Mouse (Mus musculus) neural tube, embryonic 11.5 days (tissue): Measurements from ENCODE around the gene Rbfox1. TPM values are rescaled to one million over a fixed set of nuclear protein-coding genes. Genes with fewer than 3 reads are reported as not detected.

Experiments
- ATAC-seq: fragments of 200-750 bp; cut with Nextera tagmentation; 2 replicates; pipeline ENCODE4 v1.8.0; 2017; ENCODE audit warnings: moderate number of reproducible peaks, mild to moderate bottlenecking, moderate TSS enrichment, moderate library complexity; ENCODE audit not compliant: insufficient read depth, low FRiP score, low TSS enrichment
- DNase-seq: peaks from one replicate; pipeline ENCODE4 v3.0.0-alpha.2; 2015; ENCODE audit warnings: low spot score
- H3K27ac ChIP-seq: fragments of 300-500 bp; sonication (generic); 2 replicates; pipeline ENCODE4 v1.5.1; 2014; ENCODE audit warnings: low read depth, mild to moderate bottlenecking, low read length
- H3K27me3 ChIP-seq: fragments of 300-500 bp; sonication (generic); 2 replicates; pipeline ENCODE4 v1.6.1; 2014; ENCODE audit warnings: mild to moderate bottlenecking, low read length, mixed read lengths; ENCODE audit not compliant: control insufficient read depth, insufficient read depth
- H3K36me3 ChIP-seq: fragments of 300-500 bp; sonication (generic); 2 replicates; pipeline ENCODE4 v1.6.1; 2014; ENCODE audit warnings: mild to moderate bottlenecking, low read length, moderate library complexity, mixed read lengths; ENCODE audit not compliant: control insufficient read depth, insufficient read depth
- H3K4me1 ChIP-seq: fragments of 300-500 bp; sonication (generic); 2 replicates; pipeline ENCODE4 v1.6.1; 2014; ENCODE audit warnings: low read length, mixed read lengths; ENCODE audit not compliant: control insufficient read depth, insufficient read depth
- H3K4me2 ChIP-seq: fragments of 300-500 bp; sonication (generic); 2 replicates; pipeline ENCODE4 v1.6.1; 2014; ENCODE audit warnings: low read depth, mild to moderate bottlenecking, moderate library complexity
- H3K4me3 ChIP-seq: fragments of 300-500 bp; sonication (generic); 2 replicates; pipeline ENCODE4 v1.5.1; 2014; ENCODE audit warnings: low read depth, low read length
- H3K9ac ChIP-seq: fragments of 300-500 bp; sonication (generic); 2 replicates; pipeline ENCODE4 v1.6.1; 2014; ENCODE audit warnings: mild to moderate bottlenecking, low read length
- H3K9me3 ChIP-seq: fragments of 300-500 bp; sonication (generic); 2 replicates; pipeline ENCODE4 v1.6.1; 2016; ENCODE audit warnings: low read length; ENCODE audit not compliant: control insufficient read depth
- WGBS: fragments of 180-500 bp; shearing (Covaris S2); extraction: QIAGEN DNeasy Blood & Tissue Kit; methylation state at CpG from one replicate; pipeline ENCODE4 v1.1.7; 2014; 5-methylcytosine and 5-hydroxymethylcytosine counted together
- polyA plus RNA-seq: library from polyadenylated mRNA; unstranded; fragments of >200 nt; fragmentation: Nextera tagmentation; extraction: Ambion mirVana; gene quantifications from 2 replicates; pipeline ENCODE4 v1.2.1, GENCODE M21; 2014

Rbfox1 gene
- polyA plus RNA-seq, 1 experiment from 2014 or later: 32.9 TPM

- Histone ChIP-seq H3K27ac (no peak overlapping the region), H3K9me3 (no peaks in the 10 kb centered on the region)
- WGBS: 82% methylated on average over 2 of the region's 2 CpGs
These were observed 851.4 kb downstream of the Rbfox1 start for GRCm38 (mm10) chr16:6736566-6736965.

DNA sequence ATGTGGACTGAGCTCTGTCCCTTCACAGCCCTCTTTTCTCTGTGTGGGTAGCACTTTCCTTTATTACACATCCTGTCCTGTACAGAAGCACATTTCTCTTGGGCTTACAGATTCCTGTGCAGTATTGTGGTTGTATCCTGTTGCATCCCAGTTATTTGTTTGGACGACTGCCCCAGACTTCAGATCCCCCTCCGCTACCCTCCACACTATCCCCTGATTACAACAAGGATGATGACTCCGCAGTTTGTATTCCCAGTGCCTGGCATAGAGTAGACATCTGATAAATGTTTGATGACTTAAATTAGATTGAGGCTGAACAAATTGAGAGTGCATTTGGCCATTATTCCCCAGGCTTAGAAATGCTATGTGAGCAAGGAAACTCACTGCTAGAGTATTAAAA is 851.8 kb downstream of the Rbfox1 start:
- DNase-seq: no peak
- Histone ChIP-seq H3K4me1 (no peaks in the 10 kb centered on the region), H3K27ac (no peak overlapping the region), H3K36me3 (no peaks in the 10 kb centered on the region), H3K9ac (no peak overlapping the region), H3K4me2 (no peak overlapping the region), H3K9me3 (no peaks in the 10 kb centered on the region), H3K27me3 (no peaks in the 10 kb centered on the region), H3K4me3 (no peak overlapping the region)
- ATAC-seq: no peak
- 86% methylated on average over 3 of the region's 3 CpGs for WGBS

More at GRCm38 (mm10) chr16:6736566-6736965, 851.4 kb downstream of the Rbfox1 start:
- no peak for DNase-seq
- Histone ChIP-seq H3K4me3 (no peak overlapping the region), H3K4me1 (no peaks in the 10 kb centered on the region), H3K36me3 (no peaks in the 10 kb centered on the region), H3K4me2 (no peak overlapping the region), H3K9ac (no peak overlapping the region), H3K27me3 (no peaks in the 10 kb centered on the region)
- ATAC-seq: no peak

DNA sequence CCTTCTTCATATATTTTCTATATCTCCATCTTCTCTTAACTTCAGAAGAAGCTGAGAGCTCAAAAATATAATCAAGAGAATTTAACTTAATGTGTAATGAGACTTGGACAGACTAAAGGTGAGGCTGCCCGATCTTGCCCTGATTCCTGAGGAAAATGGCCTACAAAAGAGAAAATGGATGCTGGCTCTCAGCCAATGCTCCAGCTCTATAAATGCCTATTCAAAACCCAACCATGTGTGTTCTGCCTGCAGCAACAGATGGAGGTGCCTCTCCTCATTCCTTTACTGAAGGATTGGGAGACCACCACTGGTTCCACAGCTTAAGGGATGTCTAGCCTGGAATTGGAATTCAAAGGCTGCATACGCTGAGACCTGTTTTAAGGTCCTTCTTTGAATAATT is 861.0 kb downstream of the Rbfox1 start:
- WGBS: 92% methylated on average over 2 of the region's 2 CpGs
- no peaks in the 10 kb centered on the region for H3K4me1 ChIP-seq
- no peak overlapping the region for H3K27ac ChIP-seq
- H3K4me2 ChIP-seq: no peak overlapping the region
- H3K36me3 ChIP-seq: no peaks in the 10 kb centered on the region
- no peaks in the 10 kb centered on the region for H3K27me3 ChIP-seq
- H3K9ac ChIP-seq: no peak overlapping the region
- DNase-seq: no peak
- ATAC-seq: no peak
- no peak overlapping the region for H3K4me3 ChIP-seq
- H3K9me3 ChIP-seq: no peaks in the 10 kb centered on the region

- 69% methylated on average over 2 of the region's 2 CpGs for WGBS
- no peaks in the 10 kb centered on the region for H3K27me3 ChIP-seq
- H3K4me1 ChIP-seq: no peaks in the 10 kb centered on the region
- no peak overlapping the region for H3K9ac ChIP-seq
- H3K36me3 ChIP-seq: no peaks in the 10 kb centered on the region
- no peak for ATAC-seq
- no peak for DNase-seq
- no peaks in the 10 kb centered on the region for H3K9me3 ChIP-seq
- H3K4me2 ChIP-seq: no peak overlapping the region
- H3K27ac ChIP-seq: no peak overlapping the region
- H3K4me3 ChIP-seq: no peak overlapping the region
These were observed 865.3 kb downstream of the Rbfox1 start for GRCm38 (mm10) chr16:6750491-6750890.

DNA sequence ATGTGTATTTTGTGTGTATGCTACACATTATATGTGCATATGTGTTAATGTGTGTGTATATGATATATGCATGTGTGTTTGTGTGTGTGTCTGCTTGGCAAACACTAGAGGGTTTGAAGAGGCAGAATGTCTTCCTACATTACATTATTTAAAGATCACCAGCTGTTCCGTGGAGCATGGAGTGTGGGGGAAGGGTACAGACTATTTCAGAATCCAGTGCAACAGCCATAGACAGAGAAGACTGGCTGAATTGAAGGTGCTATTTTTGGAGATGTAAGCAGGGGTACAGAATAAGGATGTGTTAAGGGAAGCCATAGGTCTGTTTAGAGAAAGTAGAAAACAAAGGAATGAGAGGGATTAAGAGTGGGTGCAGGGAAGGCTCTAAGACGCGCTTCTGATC is 869.7 kb downstream of the Rbfox1 start:
- DNase-seq (no peak), ATAC-seq (no peak)
- Histone ChIP-seq H3K9ac (no peak overlapping the region), H3K4me3 (no peak overlapping the region), H3K27me3 (no peaks in the 10 kb centered on the region), H3K9me3 (no peaks in the 10 kb centered on the region), H3K4me2 (no peak overlapping the region), H3K36me3 (no peaks in the 10 kb centered on the region), H3K4me1 (no peaks in the 10 kb centered on the region), H3K27ac (no peak overlapping the region)
- WGBS: 83% methylated on average over 3 of the region's 3 CpGs

GRCm38 (mm10) chr16:6769495-6770237 is 884.5 kb downstream of the Rbfox1 start:
- H3K4me3 ChIP-seq: no peak overlapping the region

GRCm38 (mm10) chr16:6777506-6778185 is 892.5 kb downstream of the Rbfox1 start:
- no peaks in the 10 kb centered on the region for H3K27me3 ChIP-seq
- H3K4me3 ChIP-seq: no peak overlapping the region
- no peak overlapping the region for H3K27ac ChIP-seq
- WGBS: 78% methylated on average over 6 of the region's 6 CpGs
- H3K9me3 ChIP-seq: no peaks in the 10 kb centered on the region
- no peak for ATAC-seq
- no peak overlapping the region for H3K9ac ChIP-seq
- H3K4me2 ChIP-seq: no peak overlapping the region
- no peaks in the 10 kb centered on the region for H3K4me1 ChIP-seq
- no peak for DNase-seq
- no peaks in the 10 kb centered on the region for H3K36me3 ChIP-seq

More at GRCm38 (mm10) chr16:6769495-6770237, 884.5 kb downstream of the Rbfox1 start:
- no peak overlapping the region for H3K4me2 ChIP-seq
- no peak overlapping the region for H3K9ac ChIP-seq
- DNase-seq: no peak
- H3K4me1 ChIP-seq: 0 out of 2 replicates have a peak, but pooled peaks cover 2% of the 10 kb centered on the region
- ATAC-seq: no peak
- no peaks in the 10 kb centered on the region for H3K27me3 ChIP-seq
- H3K9me3 ChIP-seq: no peaks in the 10 kb centered on the region
- WGBS: 70% methylated on average over 14 of the region's 14 CpGs
- H3K36me3 ChIP-seq: no peaks in the 10 kb centered on the region
- 0 out of 2 replicates have a peak overlapping the region, but pooled peaks have one; percentile 20 for H3K27ac ChIP-seq

- H3K4me2 ChIP-seq: no peak overlapping the region
- H3K4me3 ChIP-seq: no peak overlapping the region
- no peak overlapping the region for H3K9ac ChIP-seq
- no peaks in the 10 kb centered on the region for H3K27me3 ChIP-seq
- no peaks in the 10 kb centered on the region for H3K9me3 ChIP-seq
- 72% methylated on average over 5 of the region's 5 CpGs for WGBS
- no peaks in the 10 kb centered on the region for H3K4me1 ChIP-seq
- H3K36me3 ChIP-seq: no peaks in the 10 kb centered on the region
- DNase-seq (no peak), ATAC-seq (no peak)
- no peak overlapping the region for H3K27ac ChIP-seq
These were observed 899.0 kb downstream of the Rbfox1 start for GRCm38 (mm10) chr16:6784144-6784543.

DNA sequence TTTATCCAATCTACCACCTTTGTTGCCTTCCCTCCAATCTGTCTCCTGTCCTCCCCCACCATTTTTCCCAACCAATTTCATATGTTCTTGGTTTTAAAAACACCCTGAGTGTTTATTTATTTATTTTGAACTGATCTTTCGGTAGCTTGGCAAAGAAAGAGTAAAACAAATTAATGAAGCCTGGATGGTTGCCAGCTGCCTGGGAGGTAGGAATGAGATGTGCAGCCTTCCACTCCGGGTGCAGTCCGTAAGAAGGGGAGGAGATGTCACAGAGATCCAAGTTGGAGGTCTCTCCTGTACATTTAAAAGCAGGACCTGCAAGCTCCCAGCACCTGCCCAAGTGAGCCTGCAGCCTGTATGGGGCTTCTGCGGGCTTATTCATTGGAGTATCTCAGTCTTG is 899.9 kb downstream of the Rbfox1 start:
- no peak for DNase-seq
- H3K27ac ChIP-seq: no peak overlapping the region
- WGBS: 74% methylated on average over 4 of the region's 4 CpGs
- H3K9ac ChIP-seq: no peak overlapping the region
- no peaks in the 10 kb centered on the region for H3K4me1 ChIP-seq
- no peaks in the 10 kb centered on the region for H3K36me3 ChIP-seq
- no peak overlapping the region for H3K4me2 ChIP-seq
- no peaks in the 10 kb centered on the region for H3K9me3 ChIP-seq
- no peak overlapping the region for H3K4me3 ChIP-seq
- ATAC-seq: no peak
- H3K27me3 ChIP-seq: no peaks in the 10 kb centered on the region
